Mouse (Mus musculus) forebrain, embryonic 13.5 days (tissue): ENCODE measurements at regions not wholly inside any gene's neighbourhood (a gene's known extent, or its start where the extent isn't known, plus 50 kb on each side); places are given as distances from the start of the nearest gene placed in this dataset.

Experiments
- ATAC-seq: fragments of 200-750 bp; cut with Nextera tagmentation; 2 replicates; pipeline ENCODE4 v1.8.0; 2017
- H3K27ac ChIP-seq: fragments of 300-500 bp; sonication (generic); 2 replicates; pipeline ENCODE4 v1.5.1; 2015; ENCODE audit warnings: inconsistent platforms, mild to moderate bottlenecking, moderate library complexity
- H3K27me3 ChIP-seq: fragments of 300-500 bp; sonication (generic); 2 replicates; pipeline ENCODE4 v1.6.1; 2015; ENCODE audit warnings: mild to moderate bottlenecking, inconsistent platforms
- H3K36me3 ChIP-seq: fragments of 300-500 bp; sonication (generic); 2 replicates; pipeline ENCODE4 v1.6.1; 2015; ENCODE audit warnings: mild to moderate bottlenecking, inconsistent platforms; ENCODE audit not compliant: poor library complexity, severe bottlenecking
- H3K4me1 ChIP-seq: fragments of 300-500 bp; sonication (generic); 2 replicates; pipeline ENCODE4 v1.6.1; 2015; ENCODE audit warnings: inconsistent platforms
- H3K4me2 ChIP-seq: fragments of 300-500 bp; sonication (generic); 2 replicates; pipeline ENCODE4 v1.6.1; 2015; ENCODE audit warnings: inconsistent platforms, mild to moderate bottlenecking, moderate library complexity
- H3K4me3 ChIP-seq: fragments of 300-500 bp; sonication (generic); 2 replicates; pipeline ENCODE4 v1.5.1; 2015; ENCODE audit warnings: mild to moderate bottlenecking, inconsistent platforms
- H3K9ac ChIP-seq: fragments of 300-500 bp; sonication (generic); 2 replicates; pipeline ENCODE4 v1.6.1; 2015; ENCODE audit warnings: mild to moderate bottlenecking, inconsistent platforms
- H3K9me3 ChIP-seq: fragments of 300-500 bp; sonication (generic); replicated peaks from 2 replicates; pipeline ENCODE4 v1.6.1; 2016; ENCODE audit warnings: inconsistent platforms
- WGBS: fragments of 180-500 bp; shearing (Covaris S2); methylation state at CpG from one replicate; pipeline ENCODE4 v1.1.7; 2015; 5-methylcytosine and 5-hydroxymethylcytosine counted together

- 10% methylated on average over 3 of the region's 3 CpGs for WGBS
- H3K27me3 ChIP-seq: no peaks in the 10 kb centered on the region
- no peaks in the 10 kb centered on the region for H3K36me3 ChIP-seq
- peaks cover 14% of the 10 kb centered on the region for H3K4me1 ChIP-seq
- no peak overlapping the region for H3K9ac ChIP-seq
- no peak overlapping the region for H3K27ac ChIP-seq
- H3K4me3 ChIP-seq: no peak overlapping the region
- no peak overlapping the region for H3K4me2 ChIP-seq
- peak; percentile 88 for ATAC-seq
- no peaks in the 10 kb centered on the region for H3K9me3 ChIP-seq
These were observed 317.8 kb downstream of the Nsun3 start for GRCm38 (mm10) chr16:62468846-62469245.

- H3K9me3 ChIP-seq: no peaks in the 10 kb centered on the region
- no peaks in the 10 kb centered on the region for H3K4me1 ChIP-seq
- H3K4me3 ChIP-seq: no peak overlapping the region
- no peak overlapping the region for H3K4me2 ChIP-seq
- no peaks in the 10 kb centered on the region for H3K36me3 ChIP-seq
- 14% methylated on average over 4 of the region's 4 CpGs for WGBS
- H3K27me3 ChIP-seq: no peaks in the 10 kb centered on the region
- no peak overlapping the region for H3K9ac ChIP-seq
- H3K27ac ChIP-seq: no peak overlapping the region
- ATAC-seq: peak; percentile 67
These were observed 326.6 kb downstream of the Nsun3 start for GRCm38 (mm10) chr16:62459949-62460551.

GRCm38 (mm10) chr16:62449735-62450134 lies 336.9 kb downstream of the Nsun3 start:
- no peaks in the 10 kb centered on the region for H3K27me3 ChIP-seq
- no peak for ATAC-seq
- no peak overlapping the region for H3K4me2 ChIP-seq
- H3K9me3 ChIP-seq: no peaks in the 10 kb centered on the region
- WGBS: 92% methylated on average over 3 of the region's 3 CpGs
- no peak overlapping the region for H3K27ac ChIP-seq
- H3K4me1 ChIP-seq: no peaks in the 10 kb centered on the region
- no peak overlapping the region for H3K9ac ChIP-seq
- no peak overlapping the region for H3K4me3 ChIP-seq
- H3K36me3 ChIP-seq: no peaks in the 10 kb centered on the region

GRCm38 (mm10) chr16:62447380-62447779 lies 339.2 kb downstream of the Nsun3 start:
- Histone ChIP-seq H3K9ac (no peak overlapping the region), H3K4me2 (no peak overlapping the region), H3K4me1 (no peaks in the 10 kb centered on the region), H3K27me3 (no peaks in the 10 kb centered on the region), H3K27ac (no peak overlapping the region), H3K9me3 (no peaks in the 10 kb centered on the region), H3K36me3 (no peaks in the 10 kb centered on the region), H3K4me3 (no peak overlapping the region)
- ATAC-seq: no peak
- WGBS: 61% methylated on average over 3 of the region's 3 CpGs

GRCm38 (mm10) chr16:62441197-62441596 lies 345.4 kb downstream of the Nsun3 start:
- no peak overlapping the region for H3K27ac ChIP-seq
- H3K27me3 ChIP-seq: no peaks in the 10 kb centered on the region
- H3K4me3 ChIP-seq: no peak overlapping the region
- H3K4me2 ChIP-seq: no peak overlapping the region
- ATAC-seq: no peak
- H3K4me1 ChIP-seq: no peaks in the 10 kb centered on the region
- no peak overlapping the region for H3K9ac ChIP-seq
- 77% methylated on average over 4 of the region's 4 CpGs for WGBS
- no peaks in the 10 kb centered on the region for H3K36me3 ChIP-seq
- no peaks in the 10 kb centered on the region for H3K9me3 ChIP-seq

GRCm38 (mm10) chr16:62433125-62433524 lies 353.5 kb downstream of the Nsun3 start:
- Histone ChIP-seq H3K4me3 (no peak overlapping the region), H3K36me3 (no peaks in the 10 kb centered on the region), H3K27me3 (no peaks in the 10 kb centered on the region), H3K27ac (no peak overlapping the region), H3K9me3 (no peaks in the 10 kb centered on the region), H3K4me2 (no peak overlapping the region), H3K9ac (no peak overlapping the region), H3K4me1 (no peaks in the 10 kb centered on the region)
- peak; percentile 55; the same call in 1 of the 2 replicates for ATAC-seq
- WGBS: 87% methylated on average over 2 of the region's 2 CpGs

- no peaks in the 10 kb centered on the region for H3K27me3 ChIP-seq
- no peaks in the 10 kb centered on the region for H3K9me3 ChIP-seq
- peak; percentile 93 for ATAC-seq
- H3K4me1 ChIP-seq: no peaks in the 10 kb centered on the region
- no peaks in the 10 kb centered on the region for H3K36me3 ChIP-seq
- H3K4me2 ChIP-seq: no peak overlapping the region
- H3K27ac ChIP-seq: no peak overlapping the region
- WGBS: 29% methylated on average over 1 of the region's 1 CpGs
- H3K4me3 ChIP-seq: no peak overlapping the region
- no peak overlapping the region for H3K9ac ChIP-seq
These were observed 372.1 kb downstream of the Nsun3 start for GRCm38 (mm10) chr16:62414485-62414884.

- Histone ChIP-seq H3K4me1 (peaks cover 9% of the 10 kb centered on the region), H3K27me3 (no peaks in the 10 kb centered on the region), H3K4me3 (no peak overlapping the region), H3K4me2 (no peak overlapping the region), H3K9me3 (no peaks in the 10 kb centered on the region), H3K27ac (no peak overlapping the region), H3K36me3 (no peaks in the 10 kb centered on the region), H3K9ac (no peak overlapping the region)
- 46% methylated on average over 3 of the region's 3 CpGs for WGBS
- peak; percentile 90 for ATAC-seq
These were observed 379.0 kb downstream of the Nsun3 start for GRCm38 (mm10) chr16:62407526-62408165.

GRCm38 (mm10) chr16:62406458-62406857 lies 380.2 kb downstream of the Nsun3 start:
- H3K27ac ChIP-seq: no peak overlapping the region
- WGBS: 58% methylated on average over 2 of the region's 2 CpGs
- H3K9ac ChIP-seq: no peak overlapping the region
- no peak overlapping the region for H3K4me3 ChIP-seq
- no peaks in the 10 kb centered on the region for H3K9me3 ChIP-seq
- ATAC-seq: no peak
- no peaks in the 10 kb centered on the region for H3K27me3 ChIP-seq
- H3K36me3 ChIP-seq: no peaks in the 10 kb centered on the region
- peaks cover 9% of the 10 kb centered on the region for H3K4me1 ChIP-seq
- H3K4me2 ChIP-seq: no peak overlapping the region

GRCm38 (mm10) chr16:62357279-62357678 lies 429.3 kb downstream of the Nsun3 start:
- H3K27ac ChIP-seq: no peak overlapping the region
- H3K36me3 ChIP-seq: no peaks in the 10 kb centered on the region
- H3K4me3 ChIP-seq: no peak overlapping the region
- no peaks in the 10 kb centered on the region for H3K27me3 ChIP-seq
- H3K4me2 ChIP-seq: no peak overlapping the region
- peaks cover 11% of the 10 kb centered on the region; the same call in 1 of the 2 replicates for H3K4me1 ChIP-seq
- no peak for ATAC-seq
- H3K9me3 ChIP-seq: no peaks in the 10 kb centered on the region
- H3K9ac ChIP-seq: no peak overlapping the region

- Histone ChIP-seq H3K27me3 (no peaks in the 10 kb centered on the region), H3K9me3 (no peaks in the 10 kb centered on the region), H3K27ac (no peak overlapping the region; the same call in 1 of the 2 replicates), H3K4me2 (peak overlapping the region; percentile 43), H3K4me1 (peaks cover 11% of the 10 kb centered on the region; the same call in 1 of the 2 replicates), H3K4me3 (no peak overlapping the region), H3K9ac (no peak overlapping the region), H3K36me3 (no peaks in the 10 kb centered on the region)
- 39% methylated on average over 3 of the region's 3 CpGs for WGBS
- peak; percentile 71 for ATAC-seq
These were observed 430.3 kb downstream of the Nsun3 start for GRCm38 (mm10) chr16:62356349-62356748.

GRCm38 (mm10) chr16:62355830-62356270 lies 430.8 kb downstream of the Nsun3 start:
- Histone ChIP-seq H3K4me2 (peak overlapping the region; percentile 43), H3K4me3 (no peak overlapping the region)
- 5% methylated on average over 8 of the region's 8 CpGs for WGBS

More at GRCm38 (mm10) chr16:62355830-62356270, 430.8 kb downstream of the Nsun3 start:
- no peaks in the 10 kb centered on the region for H3K27me3 ChIP-seq
- no peaks in the 10 kb centered on the region for H3K9me3 ChIP-seq
- ATAC-seq: peak; percentile 96
- peaks cover 11% of the 10 kb centered on the region; the same call in 1 of the 2 replicates for H3K4me1 ChIP-seq
- H3K9ac ChIP-seq: no peak overlapping the region
- H3K36me3 ChIP-seq: no peaks in the 10 kb centered on the region
- peak overlapping the region; percentile 59 for H3K27ac ChIP-seq
